Mouse (Mus musculus) neural tube, embryonic 12.5 days (tissue): Measurements from ENCODE around the gene Adamts8. TPM values are rescaled to one million over a fixed set of nuclear protein-coding genes. Genes with fewer than 3 reads are reported as not detected.

Experiments
- ATAC-seq: fragments of 200-750 bp; cut with Nextera tagmentation; 2 replicates; pipeline ENCODE4 v1.8.0; 2017; ENCODE audit warnings: low read depth, mild to moderate bottlenecking, moderate TSS enrichment, moderate library complexity; ENCODE audit not compliant: low FRiP score
- H3K27ac ChIP-seq: fragments of 300-500 bp; sonication (generic); 2 replicates; pipeline ENCODE4 v1.5.1; 2016
- H3K27me3 ChIP-seq: fragments of 300-500 bp; sonication (generic); replicated peaks from 2 replicates; pipeline ENCODE4 v1.6.1; 2016; ENCODE audit warnings: mild to moderate bottlenecking
- H3K36me3 ChIP-seq: fragments of 300-500 bp; sonication (generic); 2 replicates; pipeline ENCODE4 v1.6.1; 2016; ENCODE audit warnings: mild to moderate bottlenecking
- H3K4me1 ChIP-seq: fragments of 300-500 bp; sonication (generic); 2 replicates; pipeline ENCODE4 v1.6.1; 2016
- H3K4me2 ChIP-seq: fragments of 300-500 bp; sonication (generic); replicated peaks from 2 replicates; pipeline ENCODE4 v1.6.1; 2016; ENCODE audit warnings: mild to moderate bottlenecking
- H3K4me3 ChIP-seq: fragments of 300-500 bp; sonication (generic); 2 replicates; pipeline ENCODE4 v1.5.1; 2016
- H3K9ac ChIP-seq: fragments of 300-500 bp; sonication (generic); 2 replicates; pipeline ENCODE4 v1.6.1; 2016; ENCODE audit warnings: mild to moderate bottlenecking
- H3K9me3 ChIP-seq: fragments of 300-500 bp; sonication (generic); 2 replicates; pipeline ENCODE4 v1.6.1; 2016; ENCODE audit warnings: mild to moderate bottlenecking
- WGBS: fragments of 180-500 bp; shearing (Covaris S2); methylation state at CpG from one replicate; pipeline ENCODE4 v1.1.7; 2016; 5-methylcytosine and 5-hydroxymethylcytosine counted together
- polyA plus RNA-seq: library from polyadenylated mRNA; unstranded; fragments of >200 nt; fragmentation: Nextera tagmentation; extraction: Ambion mirVana; gene quantifications from 2 replicates; pipeline ENCODE4 v1.2.1, GENCODE M21; 2016

Gene Adamts8
- polyA plus RNA-seq, 1 experiment from 2014 or later: 1.2 TPM

DNA sequence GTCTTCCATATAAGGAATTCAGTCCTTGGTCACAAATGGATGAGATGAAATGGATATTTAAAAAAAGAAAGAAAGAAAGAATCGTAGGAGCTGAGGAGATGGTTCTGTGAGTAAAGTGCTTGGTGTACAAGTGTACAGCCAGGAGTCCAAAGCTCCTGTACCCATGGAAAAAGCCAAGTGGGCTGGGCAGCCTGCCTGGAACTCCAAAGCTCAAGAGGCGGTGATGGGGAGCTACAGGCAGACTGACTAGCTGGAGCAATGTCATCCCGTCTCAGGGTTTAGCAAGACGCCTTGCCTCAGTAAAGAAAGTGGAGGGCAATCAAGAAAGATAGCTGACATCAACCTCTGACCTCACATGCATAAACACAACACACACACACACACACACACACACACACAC is 21.4 kb downstream of the Adamts8 start:
- Histone ChIP-seq H3K27me3 (no peaks in the 10 kb centered on the region), H3K4me2 (no peak overlapping the region), H3K27ac (no peak overlapping the region), H3K36me3 (no peaks in the 10 kb centered on the region), H3K4me1 (no peaks in the 10 kb centered on the region), H3K9ac (no peak overlapping the region), H3K9me3 (no peaks in the 10 kb centered on the region), H3K4me3 (no peak overlapping the region)
- ATAC-seq: no peak
- WGBS: 90% methylated on average over 4 of the region's 4 CpGs

DNA sequence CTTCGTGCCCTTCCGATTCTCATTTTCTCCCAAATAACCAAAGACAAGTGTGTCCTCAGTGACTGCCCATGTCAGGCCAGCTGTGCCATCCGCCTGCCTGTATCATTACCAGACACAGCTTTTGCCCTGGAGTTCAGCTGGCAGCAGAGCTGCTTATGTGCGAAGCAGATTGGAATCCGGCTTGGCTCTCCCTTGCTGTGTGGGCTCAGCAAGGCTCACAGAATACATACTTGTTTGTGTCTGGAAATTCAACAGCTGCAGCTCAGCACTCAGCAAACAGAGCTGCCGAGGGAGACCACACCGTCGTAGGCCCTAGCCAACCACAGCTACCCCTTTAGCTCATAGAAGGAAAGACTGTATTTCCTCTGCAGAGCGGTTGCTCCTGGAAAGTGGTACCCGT is 22.3 kb downstream of the Adamts8 start:
- no peak for ATAC-seq
- Histone ChIP-seq H3K9ac (no peak overlapping the region), H3K9me3 (no peaks in the 10 kb centered on the region), H3K36me3 (no peaks in the 10 kb centered on the region), H3K4me1 (no peaks in the 10 kb centered on the region), H3K4me3 (no peak overlapping the region), H3K4me2 (no peak overlapping the region), H3K27ac (no peak overlapping the region), H3K27me3 (no peaks in the 10 kb centered on the region)
- 85% methylated on average over 10 of the region's 10 CpGs for WGBS

GRCm38 (mm10) chr9:30966881-30967280 is 24.5 kb downstream of the Adamts8 start:
- Histone ChIP-seq H3K27me3 (no peaks in the 10 kb centered on the region), H3K4me2 (no peak overlapping the region), H3K36me3 (no peaks in the 10 kb centered on the region), H3K9ac (no peak overlapping the region), H3K4me3 (no peak overlapping the region), H3K9me3 (no peaks in the 10 kb centered on the region), H3K4me1 (no peaks in the 10 kb centered on the region), H3K27ac (no peak overlapping the region)
- 73% methylated on average over 7 of the region's 7 CpGs for WGBS
- ATAC-seq: no peak

- no peaks in the 10 kb centered on the region for H3K27me3 ChIP-seq
- no peaks in the 10 kb centered on the region for H3K36me3 ChIP-seq
- no peak overlapping the region for H3K4me2 ChIP-seq
- no peak overlapping the region for H3K27ac ChIP-seq
- H3K4me3 ChIP-seq: no peak overlapping the region
- no peak overlapping the region for H3K9ac ChIP-seq
- 79% methylated on average over 6 of the region's 6 CpGs for WGBS
- ATAC-seq: no peak
- no peaks in the 10 kb centered on the region for H3K9me3 ChIP-seq
- no peaks in the 10 kb centered on the region for H3K4me1 ChIP-seq
These were observed 25.8 kb downstream of the Adamts8 start for GRCm38 (mm10) chr9:30968130-30968529.

- H3K27me3 ChIP-seq: no peaks in the 10 kb centered on the region
- no peak for ATAC-seq
- H3K4me2 ChIP-seq: no peak overlapping the region
- no peak overlapping the region for H3K27ac ChIP-seq
- no peaks in the 10 kb centered on the region for H3K9me3 ChIP-seq
- no peak overlapping the region for H3K9ac ChIP-seq
- H3K4me3 ChIP-seq: no peak overlapping the region
- 69% methylated on average over 3 of the region's 3 CpGs for WGBS
- H3K4me1 ChIP-seq: no peaks in the 10 kb centered on the region
- H3K36me3 ChIP-seq: no peaks in the 10 kb centered on the region
These were observed 27.6 kb downstream of the Adamts8 start for GRCm38 (mm10) chr9:30970001-30970400.

DNA sequence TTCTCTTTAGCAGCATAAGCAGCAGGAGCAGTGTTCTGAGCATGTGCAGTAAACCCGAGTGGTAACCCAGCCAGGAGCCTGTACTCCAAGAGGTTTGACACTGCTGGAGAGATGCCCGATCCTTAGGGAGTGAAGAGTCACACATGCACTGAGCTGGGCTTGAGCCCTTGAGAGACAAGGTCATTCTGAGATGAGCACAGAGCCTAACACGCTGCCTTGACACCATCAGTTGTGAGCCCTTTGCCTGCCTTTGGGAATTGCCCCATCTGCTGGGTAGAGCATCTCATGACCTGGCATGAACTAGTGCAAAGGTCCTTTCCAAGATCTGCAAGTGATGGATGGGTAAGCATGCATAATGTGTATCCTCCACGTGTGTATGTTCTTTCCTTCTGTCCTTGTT is 29.6 kb downstream of the Adamts8 start:
- 69% methylated on average over 4 of the region's 4 CpGs for WGBS
- no peaks in the 10 kb centered on the region for H3K36me3 ChIP-seq
- H3K9ac ChIP-seq: no peak overlapping the region
- no peak overlapping the region for H3K4me2 ChIP-seq
- H3K4me3 ChIP-seq: no peak overlapping the region
- no peaks in the 10 kb centered on the region for H3K9me3 ChIP-seq
- no peaks in the 10 kb centered on the region for H3K27me3 ChIP-seq
- no peak for ATAC-seq
- H3K27ac ChIP-seq: no peak overlapping the region
- H3K4me1 ChIP-seq: no peaks in the 10 kb centered on the region

DNA sequence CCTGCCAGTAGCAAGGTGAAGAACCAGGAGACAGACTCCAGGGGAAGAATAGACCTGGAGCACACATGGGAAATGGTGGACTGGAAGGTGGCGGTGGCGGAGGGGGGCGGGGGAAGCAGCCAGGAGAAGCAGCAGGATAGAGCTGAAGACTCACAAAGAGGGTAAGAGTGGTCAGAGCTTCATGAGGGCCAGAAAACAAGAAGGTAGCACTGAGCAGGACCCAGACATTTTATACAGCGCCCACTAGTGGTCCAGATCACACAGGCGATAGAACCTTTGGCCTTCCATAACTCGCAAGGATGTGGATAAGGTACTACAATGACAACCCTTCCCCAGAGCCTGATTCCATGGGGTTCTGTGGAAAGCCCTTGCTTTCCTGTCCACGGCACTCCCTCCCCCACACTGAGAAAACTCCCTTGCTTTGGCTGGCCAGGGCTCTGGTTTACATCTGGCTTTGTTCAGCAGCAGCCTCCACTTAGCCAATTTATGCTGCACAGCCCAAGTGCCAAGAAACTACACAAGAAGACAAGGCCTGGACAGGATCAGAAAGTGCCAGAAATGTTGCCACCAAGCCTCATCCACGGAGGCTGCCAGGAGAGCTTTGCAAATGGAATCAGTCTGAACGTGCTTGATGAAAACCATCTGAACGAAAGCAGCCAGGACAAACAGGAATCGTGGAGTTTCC is 34.1 kb downstream of the Adamts8 start:
- Histone ChIP-seq H3K4me2 (no peak overlapping the region), H3K9ac (no peak overlapping the region), H3K9me3 (no peaks in the 10 kb centered on the region), H3K4me1 (no peaks in the 10 kb centered on the region), H3K27me3 (no peaks in the 10 kb centered on the region), H3K4me3 (no peak overlapping the region), H3K36me3 (no peaks in the 10 kb centered on the region), H3K27ac (no peak overlapping the region)
- ATAC-seq: no peak
- 75% methylated on average over 11 of the region's 11 CpGs for WGBS

- no peak overlapping the region for H3K9ac ChIP-seq
- no peaks in the 10 kb centered on the region for H3K9me3 ChIP-seq
- no peaks in the 10 kb centered on the region for H3K36me3 ChIP-seq
- ATAC-seq: no peak
- H3K4me2 ChIP-seq: no peak overlapping the region
- no peak overlapping the region for H3K27ac ChIP-seq
- no peaks in the 10 kb centered on the region for H3K4me1 ChIP-seq
- no peak overlapping the region for H3K4me3 ChIP-seq
- WGBS: 72% methylated on average over 2 of the region's 2 CpGs
- no peaks in the 10 kb centered on the region for H3K27me3 ChIP-seq
These were observed 38.1 kb downstream of the Adamts8 start for GRCm38 (mm10) chr9:30980467-30980866.

GRCm38 (mm10) chr9:30985782-30986181 is 43.4 kb downstream of the Adamts8 start:
- no peak overlapping the region for H3K9ac ChIP-seq
- ATAC-seq: no peak
- no peak overlapping the region for H3K27ac ChIP-seq
- no peaks in the 10 kb centered on the region for H3K36me3 ChIP-seq
- no peaks in the 10 kb centered on the region for H3K4me1 ChIP-seq
- H3K4me3 ChIP-seq: no peak overlapping the region
- no peaks in the 10 kb centered on the region for H3K27me3 ChIP-seq
- no peaks in the 10 kb centered on the region for H3K9me3 ChIP-seq
- 73% methylated on average over 6 of the region's 6 CpGs for WGBS
- H3K4me2 ChIP-seq: no peak overlapping the region

- H3K4me2 ChIP-seq: no peak overlapping the region
- no peak overlapping the region for H3K27ac ChIP-seq
- no peak overlapping the region for H3K9ac ChIP-seq
- no peaks in the 10 kb centered on the region for H3K9me3 ChIP-seq
- H3K27me3 ChIP-seq: no peaks in the 10 kb centered on the region
- H3K36me3 ChIP-seq: no peaks in the 10 kb centered on the region
- no peak overlapping the region for H3K4me3 ChIP-seq
- no peak for ATAC-seq
- 83% methylated on average over 5 of the region's 5 CpGs for WGBS
- H3K4me1 ChIP-seq: no peaks in the 10 kb centered on the region
These were observed 50.7 kb downstream of the Adamts8 start for GRCm38 (mm10) chr9:30993106-30993505.

DNA sequence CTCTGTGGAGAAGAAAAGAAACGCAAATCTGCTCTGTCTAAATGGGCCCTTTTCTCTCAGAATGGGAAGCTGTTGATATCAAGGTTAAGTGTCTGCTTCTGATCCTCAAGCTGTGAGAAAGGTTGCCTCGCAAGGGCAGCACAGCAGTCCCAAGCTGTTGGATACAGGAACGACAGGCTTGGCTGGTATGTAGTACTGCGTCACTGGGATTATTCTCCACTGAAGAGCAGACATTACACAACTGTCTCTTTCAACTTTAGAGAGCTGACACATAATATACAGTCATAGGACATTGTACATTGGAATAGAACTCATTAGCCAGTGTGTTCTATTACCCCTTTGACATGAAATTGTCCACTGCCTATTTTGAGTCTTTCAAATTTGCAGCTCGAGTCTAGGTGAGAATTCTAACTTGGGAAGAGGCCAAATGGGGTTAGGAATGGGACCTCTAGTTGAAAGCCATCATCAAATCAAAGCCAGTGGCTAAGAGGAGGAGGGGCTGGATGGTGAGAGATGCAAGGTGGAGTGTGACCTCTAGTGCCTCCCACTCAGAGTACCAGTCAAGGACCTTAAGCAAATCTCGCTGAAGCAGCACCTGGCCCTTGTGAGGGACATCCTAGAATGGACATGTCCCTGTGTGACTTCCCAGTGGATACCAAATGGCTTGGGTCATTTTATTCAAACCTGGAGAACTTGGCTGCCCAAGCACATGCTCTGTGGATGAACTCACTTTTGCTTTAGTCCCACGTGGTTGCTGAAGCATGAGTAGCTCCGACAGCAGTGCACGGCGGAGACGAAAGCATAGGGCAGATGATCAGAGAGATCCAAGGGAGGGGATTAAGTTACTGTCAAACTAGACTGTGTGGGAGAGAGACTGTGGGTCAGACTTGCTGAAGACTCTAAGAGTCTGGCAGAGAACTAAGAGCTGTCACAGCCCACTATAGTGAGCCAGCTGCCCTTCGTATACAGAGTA is 54.5 kb downstream of the Adamts8 start:
- no peaks in the 10 kb centered on the region for H3K9me3 ChIP-seq

GRCm38 (mm10) chr9:31000641-31001040 is 58.3 kb downstream of the Adamts8 start:
- 76% methylated on average over 10 of the region's 10 CpGs for WGBS
- H3K27me3 ChIP-seq: no peaks in the 10 kb centered on the region
- no peak overlapping the region for H3K4me2 ChIP-seq
- no peaks in the 10 kb centered on the region for H3K4me1 ChIP-seq
- no peak overlapping the region for H3K4me3 ChIP-seq
- no peak overlapping the region for H3K9ac ChIP-seq
- no peak for ATAC-seq
- no peak overlapping the region for H3K27ac ChIP-seq
- H3K36me3 ChIP-seq: no peaks in the 10 kb centered on the region
- H3K9me3 ChIP-seq: no peaks in the 10 kb centered on the region

More for the DNA sequence above, 54.5 kb downstream of the Adamts8 start:
- WGBS: 85% methylated on average over 12 of the region's 12 CpGs
- Histone ChIP-seq H3K4me3 (no peak overlapping the region), H3K27me3 (no peaks in the 10 kb centered on the region), H3K36me3 (no peaks in the 10 kb centered on the region), H3K4me1 (no peaks in the 10 kb centered on the region), H3K9ac (no peak overlapping the region), H3K27ac (no peak overlapping the region), H3K4me2 (no peak overlapping the region)
- ATAC-seq: no peak
